Mouse (Mus musculus): ENCODE measurements around the gene Wdr49.
"Not testable (repeated sequence)": the region's sequence is repeated elsewhere in the genome, so short reads cannot be mapped to it uniquely, and the experiment has no call there.

Wdr49 gene

GRCm38 (mm10) chr3:75299464-75299863 is 182.5 kb downstream of the Wdr49 start:
- not testable (repeated sequence) for DNase-seq

DNA sequence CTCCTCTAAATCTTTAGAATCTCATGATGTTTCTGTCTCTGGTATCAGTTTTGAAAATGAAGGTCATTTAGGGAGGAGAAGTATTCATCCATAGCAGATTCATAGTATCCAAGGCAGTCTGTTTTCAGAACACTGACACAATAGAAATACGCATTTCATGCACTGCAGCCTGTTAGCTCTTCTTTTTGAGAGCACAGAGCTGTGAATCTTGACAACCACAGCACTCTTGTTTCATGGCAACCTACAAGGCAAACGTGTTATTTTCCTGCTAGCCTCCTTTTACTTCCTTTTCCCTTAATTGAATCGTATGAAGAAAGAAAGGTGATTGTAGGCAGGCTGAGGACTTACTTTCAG is 184.2 kb downstream of the Wdr49 start:
- no peak for DNase-seq

- no peak for DNase-seq
Observed at GRCm38 (mm10) chr3:75297026-75297757, 184.8 kb downstream of the Wdr49 start.

DNA sequence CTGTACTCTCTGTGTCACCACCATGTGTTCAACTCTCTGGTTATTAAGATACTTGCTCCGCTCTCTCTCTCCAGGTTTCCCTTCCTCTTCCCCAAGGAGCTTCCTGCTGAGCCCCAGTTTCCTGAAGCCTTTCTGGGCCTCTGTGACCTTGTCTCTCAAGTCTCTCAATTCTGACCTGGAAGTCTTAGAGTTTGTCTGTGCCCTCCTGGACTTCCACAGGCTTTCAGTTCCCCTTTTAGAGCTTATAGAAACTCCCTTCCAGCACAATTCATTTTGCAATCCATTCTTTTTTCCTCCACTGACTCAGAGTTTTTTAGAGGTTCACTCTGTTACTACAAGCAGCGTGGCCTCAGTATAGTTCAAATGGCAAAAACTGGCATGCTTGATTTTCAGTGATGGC is 188.7 kb downstream of the Wdr49 start:
- DNase-seq = no peak

DNA sequence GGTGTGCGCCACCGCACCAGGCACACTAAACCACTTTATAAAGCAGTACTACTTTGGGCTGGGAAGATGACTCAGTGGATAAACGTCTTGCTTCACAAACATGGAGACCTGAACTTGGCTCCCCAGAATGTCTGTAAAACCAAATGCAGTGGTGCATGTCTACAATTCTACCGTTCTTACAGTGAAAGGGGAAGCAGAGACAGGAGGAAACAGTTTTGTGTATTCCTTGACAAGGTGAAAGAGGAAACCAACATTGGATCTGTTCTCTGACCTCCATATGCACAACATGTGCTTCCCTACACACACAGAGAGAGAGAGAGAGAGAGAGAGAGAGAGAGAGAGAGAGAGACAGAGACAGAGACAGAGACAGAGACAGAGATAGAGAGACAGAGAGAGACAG is 204.5 kb downstream of the Wdr49 start:
- DNase-seq = no peak

DNA sequence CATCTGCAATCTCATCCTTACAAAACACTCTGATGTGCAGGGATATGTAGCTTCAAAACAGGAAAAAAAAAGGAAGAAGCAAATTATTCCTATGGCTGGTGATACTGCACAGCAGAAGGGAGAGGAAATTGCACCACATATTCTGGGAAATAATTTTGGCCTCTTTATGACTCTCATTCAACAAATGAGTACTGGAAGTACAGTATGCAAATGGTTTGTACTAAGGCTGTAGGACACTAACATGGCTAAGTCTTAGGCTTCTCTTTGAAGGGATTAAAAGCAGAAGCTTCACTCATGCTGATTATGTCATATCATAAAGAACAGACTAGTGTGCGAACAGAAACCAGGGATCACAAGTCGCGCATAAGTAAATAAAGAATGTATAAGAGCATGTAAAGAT is 205.4 kb downstream of the Wdr49 start:
- DNase-seq = no peak

GRCm38 (mm10) chr3:75275127-75275526 is 206.8 kb downstream of the Wdr49 start:
- DNase-seq = no peak

DNA sequence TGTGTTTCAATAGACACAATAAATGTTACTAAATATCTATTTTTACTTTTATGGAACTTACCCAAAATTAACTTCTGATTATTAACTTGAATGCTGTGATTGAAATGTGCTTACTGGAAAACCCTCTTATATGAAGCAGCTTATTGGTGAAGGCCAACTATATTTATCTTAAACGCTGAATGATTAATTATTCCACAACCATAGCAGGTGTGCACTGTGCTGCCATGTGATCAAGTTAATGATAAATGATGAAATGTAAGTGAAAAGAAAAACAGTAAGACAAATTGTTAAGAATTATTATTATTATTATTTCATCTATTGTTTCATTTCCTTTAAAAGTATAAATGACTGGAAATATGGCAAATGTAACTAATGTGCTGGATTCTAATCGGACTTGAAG is 212.0 kb downstream of the Wdr49 start, which contains the start of gene Serpini2:
Gene Serpini2, minus strand, starts transcription at position 101 of the 400 bp plus-strand sequence.
- no peak for DNase-seq

GRCm38 (mm10) chr3:75259356-75259755 is 222.6 kb downstream of the Wdr49 start:
- DNase-seq = no peak
